Mouse (Mus musculus): ENCODE measurements around the gene Gucy2g.

The Gucy2g gene

DNA sequence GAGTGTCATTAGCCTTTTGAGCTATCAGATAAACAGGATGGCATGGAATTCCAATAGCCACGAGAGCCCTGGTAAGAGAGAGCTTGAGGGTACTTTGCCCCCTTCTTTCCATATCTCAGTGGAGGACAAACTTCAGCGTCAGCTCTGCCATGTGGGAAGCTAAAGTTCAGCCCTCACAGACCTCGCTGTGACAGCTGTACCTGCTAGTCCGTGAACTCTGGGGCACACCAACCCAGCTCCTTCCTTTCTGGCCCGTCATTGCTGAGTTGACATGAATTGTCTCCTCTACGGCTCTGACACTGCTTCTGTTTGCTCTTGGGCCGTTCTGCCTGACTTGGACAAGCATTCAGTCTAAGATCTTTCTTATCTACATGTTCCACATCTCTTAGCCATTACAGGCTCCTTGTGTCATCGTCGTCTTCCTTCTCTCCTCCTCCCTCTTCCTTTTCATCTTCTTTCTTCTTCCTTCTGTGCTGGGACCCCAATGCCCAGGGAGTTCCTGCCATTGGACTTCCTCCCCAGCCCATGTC, 7.0 kb upstream of the Gucy2g start:
- DNase-seq (ENCODE audit: low read depth, low spot score) = no peak

DNA sequence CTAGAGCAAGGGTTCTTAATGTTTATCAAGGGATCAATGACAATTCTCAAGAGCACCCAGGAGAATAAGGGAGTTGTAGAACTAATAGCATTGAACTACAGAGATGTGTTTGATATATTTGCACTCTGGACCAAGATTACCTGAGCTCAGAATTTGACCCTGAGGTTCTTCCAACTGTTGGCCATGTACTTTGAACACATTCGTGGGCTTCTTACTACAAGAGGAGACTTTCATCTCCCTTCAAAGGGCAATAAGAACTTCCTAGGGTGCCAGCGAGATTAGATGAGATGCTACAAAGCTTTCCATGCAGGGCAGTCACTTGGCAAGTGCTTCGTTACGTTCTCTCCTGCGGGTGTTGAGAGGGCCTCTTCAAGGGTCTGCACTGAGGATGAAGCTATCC, 6.5 kb upstream of the Gucy2g start:
- no peak for DNase-seq (ENCODE audit: low read depth, low spot score)

DNA sequence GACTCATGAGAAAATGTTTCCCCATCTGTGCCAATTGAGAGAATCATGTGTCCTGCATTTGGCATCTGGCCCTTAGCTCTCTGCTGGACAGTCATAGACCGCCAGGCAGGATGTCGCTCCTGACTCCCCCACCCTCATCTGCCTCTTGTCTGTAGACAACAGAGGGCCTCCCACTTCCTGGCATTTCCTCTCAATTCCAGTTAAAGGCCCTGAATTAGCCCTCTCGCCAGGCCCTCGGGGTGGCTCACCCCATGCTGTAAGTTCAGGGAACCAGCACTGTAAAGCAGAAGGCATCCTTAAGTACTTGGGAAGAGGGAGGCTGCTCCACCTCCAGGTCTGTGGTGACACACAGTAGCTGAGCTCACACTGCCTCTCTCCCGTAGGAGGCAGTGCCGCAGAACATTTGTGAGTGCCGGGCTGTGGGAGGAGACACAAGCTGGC, 3.8 kb upstream of the Gucy2g start:
- DNase-seq (ENCODE audit: low read depth, low spot score) = peak; percentile 87

DNA sequence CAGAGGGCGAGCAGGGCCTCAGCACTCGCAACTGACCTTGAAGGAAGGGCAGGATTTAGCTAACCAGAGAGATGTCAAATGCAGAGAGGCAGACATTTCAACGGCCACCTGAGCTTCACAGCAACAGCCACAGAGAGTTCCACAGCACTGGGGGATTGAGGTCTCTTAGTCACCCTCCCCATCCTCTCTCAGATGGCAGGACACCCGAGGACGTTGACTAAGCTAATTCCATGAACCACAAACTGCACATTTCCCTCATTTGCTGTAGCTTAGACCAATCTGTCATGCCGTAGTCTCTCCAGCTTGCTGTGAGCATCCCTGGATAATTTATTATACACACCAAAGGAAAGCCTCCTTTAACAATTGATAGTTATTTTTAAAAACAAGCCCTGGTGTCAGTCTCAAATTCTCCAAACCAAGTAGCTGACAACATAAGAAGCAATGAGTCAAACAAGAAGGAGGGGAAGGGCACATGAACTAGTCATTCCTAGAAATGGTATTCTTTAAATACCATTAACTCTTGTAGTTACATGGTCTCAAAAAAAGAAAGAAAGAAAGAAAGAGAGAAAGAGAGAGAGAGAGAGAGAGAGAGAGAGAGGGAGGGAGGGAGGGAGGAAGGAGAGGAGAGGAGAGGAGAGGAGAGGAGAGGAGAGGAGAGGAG, 1.1 kb downstream of the Gucy2g start:
- no peak for DNase-seq (ENCODE audit: low read depth, low spot score)

DNA sequence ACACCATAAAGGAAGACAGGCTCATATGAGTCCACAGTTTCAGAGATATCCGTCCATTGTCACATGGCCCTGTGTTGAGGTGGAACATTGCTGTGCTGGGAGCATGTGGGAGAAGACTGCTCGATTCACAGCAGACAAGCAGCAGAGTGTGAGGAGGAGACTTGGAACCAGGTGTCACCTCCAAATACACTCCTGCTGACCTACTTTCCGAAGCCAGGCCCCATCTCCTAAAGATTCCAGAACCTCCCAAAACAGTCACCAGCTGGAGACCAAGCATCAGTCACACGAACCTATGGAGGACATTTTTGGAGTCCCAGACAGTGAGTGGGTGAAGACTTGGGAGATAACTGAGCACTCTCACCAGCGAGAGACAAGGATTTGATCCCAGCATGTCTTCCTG, 4.5 kb downstream of the Gucy2g start:
- DNase-seq (ENCODE audit: low read depth, low spot score) = peak; percentile 81

DNA sequence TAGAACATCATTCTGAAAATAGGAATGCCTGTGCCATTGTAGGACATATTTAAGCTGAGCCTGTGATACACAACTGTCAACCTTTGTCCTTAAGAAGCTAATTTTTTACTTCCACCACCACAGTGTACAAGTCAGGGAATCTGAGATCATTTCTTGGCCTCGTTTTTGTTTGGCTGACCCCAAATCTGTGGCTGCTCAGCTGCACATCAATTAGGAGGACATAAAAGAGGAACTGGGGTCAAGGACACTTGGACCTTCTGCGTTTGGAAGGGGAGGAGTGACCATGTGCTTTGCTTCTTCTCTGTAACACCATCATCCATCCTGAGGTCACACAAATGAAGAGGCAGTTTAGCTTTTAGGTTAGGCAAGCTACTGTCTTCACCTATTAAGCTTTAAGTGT, 5.0 kb downstream of the Gucy2g start:
- DNase-seq (ENCODE audit: low read depth, low spot score) = no peak

DNA sequence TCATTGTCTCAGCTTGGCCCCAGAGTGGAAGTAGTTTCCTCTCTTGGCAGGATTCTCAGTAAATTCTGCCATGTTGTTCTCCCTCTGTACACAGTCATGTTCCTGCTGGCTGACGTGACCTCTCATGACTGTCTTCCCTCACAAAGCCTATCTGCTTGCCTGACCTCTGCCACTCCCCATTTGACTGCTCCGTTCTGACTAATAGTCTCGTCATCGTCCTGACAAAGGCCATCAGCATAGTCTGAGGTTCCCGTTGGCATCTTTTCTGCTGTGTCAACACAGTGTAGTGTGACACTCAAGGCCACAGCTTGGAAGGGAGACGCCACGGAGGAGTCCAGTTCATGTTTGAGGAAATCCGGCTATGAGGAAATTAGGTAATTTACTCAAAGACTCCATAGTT, 8.9 kb downstream of the Gucy2g start:
- no peak for DNase-seq (ENCODE audit: low read depth, low spot score)

DNA sequence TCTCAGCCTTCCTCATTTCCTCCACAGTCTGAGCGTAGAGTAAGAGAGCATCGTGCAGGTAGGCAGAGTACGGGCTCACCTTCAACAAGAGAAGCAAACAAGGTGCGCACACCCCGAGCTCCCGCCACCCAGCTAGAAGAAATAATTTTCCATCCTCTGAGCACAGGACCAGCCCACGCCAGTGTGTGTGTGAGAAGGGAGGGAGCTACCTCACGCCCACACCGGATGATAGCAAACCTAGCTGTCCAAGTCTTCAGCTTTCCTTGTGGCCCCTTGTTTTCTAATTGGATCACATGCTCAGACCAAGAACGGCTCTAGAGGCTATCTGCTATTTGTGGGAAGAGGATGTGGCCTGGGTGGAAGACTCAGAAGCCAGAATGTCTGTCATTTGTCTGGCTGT, 10.0 kb downstream of the Gucy2g start:
- no peak for DNase-seq (ENCODE audit: low read depth, low spot score)

DNA sequence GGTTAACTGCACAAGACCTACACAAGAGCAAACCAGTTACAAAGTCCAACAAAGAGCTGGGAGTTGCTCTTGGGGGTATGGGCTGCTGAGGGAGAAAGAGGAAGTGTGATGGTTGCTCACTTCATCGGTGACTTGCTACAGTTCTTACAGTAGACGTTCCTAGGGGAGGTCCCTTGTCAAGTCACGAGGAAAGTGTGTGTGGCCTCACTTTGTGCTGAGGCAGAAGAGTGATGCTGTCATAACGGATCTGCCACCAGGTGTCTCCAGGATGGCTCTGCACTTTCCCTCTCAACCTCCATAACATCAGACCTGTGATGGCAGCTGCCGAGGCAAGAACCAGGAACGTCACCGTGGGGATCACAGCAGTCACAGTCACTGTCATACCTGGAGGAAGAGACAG, 13.9 kb downstream of the Gucy2g start:
- DNase-seq (ENCODE audit: low read depth, low spot score) = no peak

DNA sequence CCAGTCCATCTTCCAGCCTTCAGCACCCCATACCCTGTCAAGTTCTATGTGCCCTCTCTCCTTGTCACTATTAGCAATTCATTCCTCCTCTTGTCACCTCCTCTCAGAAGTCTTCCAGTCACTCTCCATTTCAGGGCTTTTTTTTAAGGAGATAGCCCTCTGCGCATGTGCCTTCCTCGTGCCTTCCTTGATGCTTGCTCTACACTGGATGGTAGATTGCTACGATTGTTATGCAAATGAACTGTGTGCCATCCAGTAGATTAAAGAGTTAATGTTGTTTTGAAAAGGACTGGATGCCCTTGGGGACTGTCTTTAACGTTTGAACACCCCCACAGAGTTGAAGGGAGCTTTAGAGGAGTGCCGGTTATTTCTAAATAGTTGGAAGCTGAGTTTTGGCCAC, 14.4 kb downstream of the Gucy2g start:
- no peak for DNase-seq (ENCODE audit: low read depth, low spot score)

DNA sequence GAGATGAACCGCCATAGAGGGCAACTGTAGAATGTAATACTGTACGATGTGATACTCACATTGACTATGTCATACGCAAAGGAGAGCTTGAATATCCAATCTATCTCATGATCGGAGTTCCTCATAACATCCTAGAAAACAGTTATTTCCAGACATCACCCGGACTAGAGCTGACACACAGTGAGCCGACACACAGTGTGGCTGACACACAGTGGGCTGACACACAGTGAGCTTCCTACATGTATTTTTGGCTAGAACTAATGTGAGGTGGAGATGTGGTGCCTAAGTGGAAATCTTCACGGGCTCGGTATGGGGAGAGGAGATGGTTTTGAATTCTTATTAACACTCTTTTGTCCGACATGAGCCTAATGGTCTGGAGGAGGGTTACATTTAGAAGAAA, 18.8 kb downstream of the Gucy2g start:
- no peak for DNase-seq (ENCODE audit: low read depth, low spot score)

DNA sequence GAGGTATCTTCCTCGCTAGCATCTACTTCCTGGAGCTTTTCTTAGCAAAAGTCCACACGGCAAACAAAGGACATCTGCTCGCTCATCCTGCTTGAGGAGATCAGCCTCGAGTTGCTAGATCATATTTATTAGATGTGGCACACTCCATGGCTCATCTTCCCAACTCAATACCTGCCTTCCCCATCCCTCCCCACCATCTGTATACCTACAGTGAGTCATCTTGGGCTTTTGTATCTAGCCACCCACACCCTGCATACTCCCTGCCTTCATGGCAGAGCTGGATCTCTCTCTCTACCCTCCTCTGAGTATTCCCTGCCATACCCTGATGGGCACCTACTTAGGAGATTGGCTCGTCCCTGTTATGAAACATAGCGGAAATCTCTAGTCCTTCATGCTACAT, 19.8 kb downstream of the Gucy2g start:
- peak; percentile 63 for DNase-seq (ENCODE audit: low read depth, low spot score)

DNA sequence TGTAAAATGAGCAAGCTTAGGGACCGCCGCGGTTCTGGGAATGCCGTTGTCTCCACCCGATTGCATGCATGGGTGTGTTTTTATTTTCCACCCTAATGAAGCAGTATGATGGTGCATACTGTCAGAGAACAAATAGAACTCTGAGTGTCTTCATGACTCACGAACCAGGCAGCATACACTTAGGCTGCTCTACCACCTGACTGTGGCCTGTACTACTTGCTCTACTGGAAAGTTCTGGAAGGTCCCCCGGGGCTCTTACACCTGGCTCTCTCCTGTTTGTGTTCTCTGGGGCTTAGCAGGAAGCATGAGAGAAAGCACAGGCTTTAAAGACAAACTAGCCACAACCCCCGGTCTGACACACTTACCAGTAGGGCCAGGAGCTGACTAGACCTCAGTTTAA, 21.7 kb downstream of the Gucy2g start:
- DNase-seq (ENCODE audit: low read depth, low spot score) = no peak

DNA sequence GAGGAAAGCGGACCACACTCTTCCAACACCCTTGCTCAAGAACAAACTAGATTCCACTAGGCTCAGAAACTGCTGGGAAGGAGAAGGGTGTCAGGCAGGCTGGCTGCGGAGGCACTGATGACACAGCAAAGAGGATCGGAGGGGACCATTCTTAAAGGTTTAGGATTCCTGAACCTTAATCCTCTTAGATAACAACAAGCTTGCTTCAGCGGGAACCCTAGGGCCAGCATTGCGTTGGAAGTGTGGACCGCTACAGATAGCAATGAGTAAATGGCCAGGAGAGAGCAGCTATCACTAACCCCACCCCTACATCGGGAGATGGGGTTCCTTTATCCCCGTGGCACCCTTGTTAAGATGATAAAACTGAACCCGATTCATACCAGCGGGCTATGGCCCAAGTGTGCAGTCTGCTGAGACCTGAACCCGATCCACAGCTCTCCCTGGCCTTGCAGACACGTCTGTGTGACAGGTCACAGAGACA, 22.3 kb downstream of the Gucy2g start:
- no peak for DNase-seq (ENCODE audit: low read depth, low spot score)

DNA sequence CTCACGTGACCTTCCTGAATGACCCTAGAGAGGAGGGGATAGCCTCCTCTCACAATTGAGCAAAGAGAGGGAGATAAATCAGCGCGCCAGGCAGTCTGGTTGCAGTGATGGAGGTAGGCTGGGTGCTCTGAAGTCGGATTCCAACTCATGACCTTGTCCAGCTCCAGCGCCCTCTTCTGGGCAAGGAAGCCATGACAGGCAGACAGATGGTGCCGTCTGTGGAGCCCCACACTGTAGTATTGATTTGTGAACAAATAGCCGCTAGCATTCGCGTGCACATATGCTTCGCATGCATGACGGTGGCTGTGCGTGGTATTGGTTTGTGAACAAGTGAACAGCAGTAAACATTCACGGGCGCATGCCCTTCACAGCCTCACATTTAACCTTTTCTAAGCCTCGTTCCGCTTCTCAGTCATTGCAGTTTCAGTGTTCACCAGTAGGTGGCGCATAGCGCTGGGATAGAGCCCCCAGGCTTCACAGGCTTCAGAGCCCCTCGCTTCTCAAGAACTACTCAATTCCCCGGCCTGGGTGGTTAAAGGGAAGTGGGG, 22.8 kb downstream of the Gucy2g start:
- DNase-seq (ENCODE audit: low read depth, low spot score) = peak; percentile 58

DNA sequence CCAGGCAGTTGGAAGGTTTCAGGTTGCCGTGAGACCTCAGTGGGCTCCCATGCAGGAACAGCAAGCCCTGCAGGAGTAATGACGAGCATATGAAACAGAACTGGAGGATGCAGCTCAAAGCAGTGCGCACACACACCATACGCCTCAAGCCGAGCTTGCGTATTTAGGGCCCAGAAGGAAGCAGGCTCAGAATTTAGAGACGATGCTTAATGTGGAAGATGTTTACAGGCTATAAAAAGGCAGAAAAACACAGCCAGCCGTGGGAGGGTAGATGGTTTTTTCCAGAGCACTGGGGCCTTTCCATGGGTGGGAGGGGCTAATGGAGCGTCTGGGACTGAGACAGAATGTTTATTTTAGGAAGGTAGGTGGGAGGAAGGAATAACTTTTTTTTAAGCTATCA, 23.7 kb downstream of the Gucy2g start:
- peak; percentile 96 for DNase-seq (ENCODE audit: low read depth, low spot score)

DNA sequence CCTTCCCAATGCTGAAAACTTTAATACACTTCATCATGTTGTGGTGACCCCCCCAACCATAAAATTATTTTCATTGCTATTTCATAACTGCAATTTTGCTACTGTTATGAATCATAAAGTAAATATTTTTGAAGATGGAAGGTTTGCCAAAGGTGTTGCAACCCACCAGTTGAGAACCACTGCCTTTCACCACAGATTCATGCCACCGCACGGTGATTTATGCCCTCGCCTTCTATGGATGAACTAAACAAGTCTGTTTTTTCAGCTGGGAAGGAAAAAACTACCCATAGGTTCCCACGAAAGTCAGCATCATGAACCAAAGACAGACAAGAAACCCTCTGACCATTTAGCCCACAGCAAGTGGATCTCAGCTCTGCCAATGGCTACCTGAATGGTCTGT, 24.2 kb downstream of the Gucy2g start:
- DNase-seq (ENCODE audit: low read depth, low spot score) = no peak

DNA sequence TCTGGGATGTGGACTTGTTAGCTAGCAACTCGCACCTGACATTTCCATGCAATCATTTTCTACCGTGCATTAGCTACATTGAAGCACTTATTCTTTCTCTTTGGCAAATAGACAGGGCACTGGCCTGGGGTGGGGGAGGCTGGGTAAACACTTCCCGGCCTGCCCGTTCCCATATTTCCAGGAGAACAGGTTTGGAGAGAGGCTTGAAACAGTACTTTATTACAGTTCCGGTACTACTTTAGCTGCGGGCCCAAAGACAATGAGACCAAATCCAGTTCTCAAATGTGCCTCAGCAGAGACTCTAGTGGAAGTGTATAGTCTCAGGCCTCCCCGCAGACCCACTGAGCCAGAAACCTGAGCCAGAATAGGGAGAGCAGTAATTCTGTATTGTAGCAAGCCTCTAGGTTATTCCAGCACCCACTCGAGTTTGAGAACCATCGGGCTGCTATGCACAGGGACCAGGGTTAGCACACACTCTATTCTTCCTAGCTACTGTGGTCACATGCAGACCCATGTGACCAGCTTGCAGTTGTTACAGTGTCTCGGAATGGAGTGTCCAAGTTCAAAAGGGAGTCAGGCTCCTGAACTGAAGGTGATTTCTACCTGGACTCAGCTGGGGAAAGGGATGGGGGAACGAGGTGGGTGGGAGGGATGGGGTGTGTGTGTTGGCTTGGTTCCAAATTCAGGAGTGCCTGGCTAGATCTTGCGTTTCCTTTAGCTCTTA, 27.3 kb downstream of the Gucy2g start:
- no peak for DNase-seq (ENCODE audit: low read depth, low spot score)

DNA sequence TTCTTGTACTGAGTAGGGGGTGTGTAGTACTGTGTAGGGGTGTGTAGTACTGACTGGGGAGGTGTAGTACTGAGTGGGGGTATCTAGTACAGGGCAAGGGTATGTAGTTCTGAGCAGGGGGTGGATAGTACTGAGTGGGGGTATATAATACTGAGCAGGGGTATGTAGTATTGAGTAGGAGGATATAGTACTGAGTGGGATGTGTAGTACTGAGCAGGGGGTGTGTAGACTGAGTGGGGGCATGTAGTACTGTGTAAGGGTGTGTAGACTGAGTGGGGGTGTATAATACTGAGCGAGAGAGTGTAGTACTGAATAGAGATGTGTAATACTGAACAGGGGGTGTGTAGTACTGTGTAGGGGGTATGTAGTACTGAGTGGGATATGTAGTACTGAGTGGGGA, 29.3 kb downstream of the Gucy2g start:
- no peak for DNase-seq (ENCODE audit: low read depth, low spot score)

DNA sequence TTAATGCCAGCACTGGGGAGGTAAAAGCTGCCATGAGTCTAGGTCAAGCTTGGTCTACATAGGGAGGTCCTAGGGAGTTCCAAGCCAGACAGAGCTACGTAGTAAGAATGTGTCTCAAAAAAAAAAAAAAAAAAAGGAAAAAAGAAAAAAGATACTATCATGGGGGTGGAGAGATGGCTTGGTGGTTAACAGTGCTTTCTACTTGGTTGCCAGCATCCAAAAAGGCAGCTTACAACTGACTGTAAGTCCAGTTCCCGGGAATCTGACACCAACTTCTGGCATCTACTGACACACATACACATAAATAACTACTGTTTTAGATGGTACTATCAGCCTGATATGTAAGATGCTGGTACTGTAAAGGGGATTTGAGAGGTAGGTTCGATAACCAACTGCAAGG, 32.0 kb downstream of the Gucy2g start:
- DNase-seq (ENCODE audit: low read depth, low spot score) = no peak

DNA sequence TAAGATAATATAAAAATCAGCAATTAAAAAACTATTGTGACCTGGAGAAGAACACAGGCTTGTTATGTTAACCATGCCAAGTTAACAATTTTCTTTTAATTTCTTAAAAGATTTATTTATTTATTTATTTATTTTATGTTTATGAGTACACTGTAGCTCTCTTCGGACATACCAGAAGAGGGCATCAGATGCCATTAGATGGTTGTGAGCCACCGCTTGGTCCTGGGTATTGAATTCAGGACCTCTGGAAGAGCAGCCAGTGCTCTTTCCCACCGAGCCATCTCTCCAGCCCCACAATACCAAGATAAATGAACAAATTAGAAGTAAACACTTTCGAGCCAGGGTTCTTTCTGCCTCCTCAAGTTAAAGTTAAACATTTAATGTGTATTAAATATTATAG, 32.4 kb downstream of the Gucy2g start:
- no peak for DNase-seq (ENCODE audit: low read depth, low spot score)

DNA sequence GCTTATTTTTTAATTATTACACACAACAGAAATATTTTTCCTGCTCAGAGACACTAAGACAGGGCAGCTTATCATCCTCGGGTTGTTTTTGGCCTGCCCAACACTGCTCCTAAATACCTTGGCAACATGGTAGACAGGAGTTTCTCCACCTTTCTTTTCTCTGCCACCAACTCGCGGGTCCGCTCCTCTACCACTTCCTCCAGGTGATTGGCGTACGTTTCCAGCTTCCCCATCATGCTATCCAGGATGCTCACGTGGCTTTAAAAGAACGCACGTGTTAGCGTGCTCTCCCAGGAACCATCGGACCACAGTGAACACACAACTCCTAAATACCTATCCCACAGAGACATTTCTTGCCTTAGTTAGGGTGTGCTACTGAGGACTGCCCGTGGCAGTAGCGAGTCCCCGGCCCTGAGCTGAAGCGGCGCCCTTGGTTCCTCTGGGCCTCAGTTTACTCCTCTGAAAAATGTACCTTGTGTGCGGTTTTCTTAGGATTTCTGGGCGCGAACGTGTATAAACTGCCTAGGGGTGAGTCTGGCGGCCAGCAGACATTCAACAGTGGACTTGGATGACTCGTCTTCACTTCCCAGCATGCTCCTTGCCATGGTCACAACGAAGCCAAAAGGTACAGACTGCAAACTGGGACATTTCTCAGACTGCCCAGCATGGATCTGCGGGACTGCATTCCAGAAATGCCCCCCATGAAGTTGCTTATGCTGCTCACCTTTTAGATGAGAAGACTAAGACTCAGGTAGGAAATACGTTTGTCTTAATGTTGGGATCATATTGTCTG, 33.1 kb downstream of the Gucy2g start:
- DNase-seq (ENCODE audit: low read depth, low spot score) = no peak
